Mouse (Mus musculus): ENCODE measurements around the gene Rfxank. TPM values are rescaled to one million over a fixed set of nuclear protein-coding genes. Genes with fewer than 3 reads are reported as not detected.

Rfxank gene
- polyA plus RNA-seq, 1 experiment from 2014 or later, result 17.8 TPM

DNA sequence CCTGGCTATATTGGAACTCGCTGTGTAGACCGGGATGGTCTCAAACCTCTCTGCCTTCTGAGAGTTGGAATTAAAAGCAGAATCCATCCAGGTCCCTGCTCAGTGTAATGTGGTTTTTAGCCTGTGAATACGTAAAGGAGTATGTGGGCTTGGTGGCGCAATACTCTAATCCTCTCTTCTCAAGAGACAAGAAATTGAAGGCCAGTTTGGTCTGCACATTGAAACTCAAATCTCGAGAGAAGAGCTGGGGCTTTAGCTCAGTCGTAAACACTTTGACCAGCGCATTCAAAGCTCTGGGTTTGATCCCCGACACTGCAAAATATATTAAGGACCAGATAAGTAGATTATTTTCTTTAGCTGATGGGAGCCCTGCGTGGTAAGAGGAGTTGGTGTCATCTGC lies 1.0 kb upstream of the Rfxank start:
- Histone ChIP-seq H3K27me3 (no peaks in the 10 kb centered on the region), H3K27ac (replicated peaks) (peak overlapping the region; percentile 74), H3K4me1 (peaks cover 22% of the 10 kb centered on the region), H3K4me2 (replicated peaks) (peak overlapping the region; percentile 85), H3K9ac (replicated peaks) (peak overlapping the region; percentile 82), H3K9me3 (no peaks in the 10 kb centered on the region), H3K36me3 (peaks cover 48% of the 10 kb centered on the region), H3K4me3 (peak overlapping the region; percentile 66)
- 15% methylated on average over 9 of the region's 9 CpGs for WGBS
- no peak for ATAC-seq (ENCODE audit: low FRiP score, low read depth)

DNA sequence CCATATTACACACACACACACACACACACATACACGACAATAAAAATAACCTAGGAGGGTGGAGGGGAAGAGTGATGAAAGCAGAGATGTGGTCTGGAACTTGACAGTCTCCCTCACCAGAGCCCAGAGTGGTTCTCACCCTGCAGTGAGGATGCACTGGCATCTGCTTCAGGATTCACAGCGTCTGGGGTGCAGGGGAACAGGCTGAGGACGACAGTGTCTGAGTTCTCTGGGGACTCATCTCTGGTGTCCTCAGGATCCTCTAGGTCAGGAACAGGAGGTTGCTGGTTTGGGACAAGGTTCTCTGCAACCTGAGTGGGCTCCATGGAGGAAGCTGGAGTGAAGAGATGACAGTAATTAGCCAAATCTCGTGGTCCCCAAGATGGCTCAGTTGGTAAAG lies 1.1 kb downstream of the Rfxank start:
- peaks cover 46% of the 10 kb centered on the region for H3K36me3 ChIP-seq

DNA sequence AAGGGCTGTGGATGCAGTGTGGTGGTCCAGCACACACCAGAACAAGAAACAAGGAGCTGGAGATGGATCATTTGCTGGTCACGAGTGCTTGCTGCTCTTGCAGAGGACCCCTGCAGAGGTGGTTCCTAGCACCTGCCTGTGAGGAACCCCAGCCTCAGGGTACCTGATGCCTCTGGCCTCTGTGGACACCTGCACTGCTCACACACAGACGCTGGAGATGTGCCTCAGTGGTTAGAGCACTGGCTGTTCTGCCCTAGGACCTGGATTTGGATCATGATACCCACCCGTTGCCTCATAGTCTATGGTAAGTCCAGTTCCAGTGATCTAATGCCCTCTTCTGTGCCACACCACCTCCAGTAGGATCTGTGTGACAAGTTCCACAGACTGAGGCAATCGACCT lies 2.4 kb downstream of the Rfxank start:
- Histone ChIP-seq H3K36me3 (peaks cover 45% of the 10 kb centered on the region), H3K4me2 (replicated peaks) (no peak overlapping the region), H3K4me3 (no peak overlapping the region), H3K27ac (replicated peaks) (no peak overlapping the region), H3K9me3 (no peaks in the 10 kb centered on the region), H3K9ac (replicated peaks) (no peak overlapping the region), H3K4me1 (peaks cover 28% of the 10 kb centered on the region), H3K27me3 (no peaks in the 10 kb centered on the region)
- ATAC-seq (ENCODE audit: low FRiP score, low read depth), result no peak
- 85% methylated on average over 4 of the region's 4 CpGs for WGBS

More for the DNA sequence above, 1.1 kb downstream of the Rfxank start:
- H3K4me3 ChIP-seq, result peak overlapping the region; percentile 66; the same call in 1 of the 2 replicates
- H3K9ac ChIP-seq (replicated peaks), result peak overlapping the region; percentile 56; the same call in 1 of the 2 replicates
- peak overlapping the region; percentile 85 for H3K4me2 ChIP-seq (replicated peaks)
- 84% methylated on average over 4 of the region's 4 CpGs for whole genome bisulfite sequencing
- peaks cover 22% of the 10 kb centered on the region for H3K4me1 ChIP-seq
- H3K27ac ChIP-seq (replicated peaks), result no peak overlapping the region
- no peaks in the 10 kb centered on the region for H3K9me3 ChIP-seq
- no peaks in the 10 kb centered on the region for H3K27me3 ChIP-seq
- ATAC-seq (ENCODE audit: low FRiP score, low read depth), result no peak

DNA sequence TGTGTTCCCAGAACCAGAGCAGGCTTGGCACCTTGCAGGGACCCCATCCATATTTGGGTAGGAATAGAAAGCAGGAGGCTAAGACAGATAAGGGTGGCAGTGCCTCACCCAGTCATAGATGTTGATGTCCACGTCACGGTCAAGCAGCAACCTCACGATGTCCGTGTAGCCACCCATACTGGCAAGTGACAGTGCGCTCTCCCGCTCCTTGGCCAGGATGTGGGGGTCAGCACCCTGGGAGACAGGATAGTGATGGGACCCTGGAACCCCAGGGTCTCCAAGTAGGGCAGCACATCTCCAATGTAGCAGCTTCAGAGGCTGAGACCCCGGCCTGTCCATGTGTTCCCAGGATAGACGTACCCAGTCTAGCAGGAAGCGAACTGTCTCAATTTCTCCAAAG lies 4.0 kb downstream of the Rfxank start:
- Histone ChIP-seq H3K4me3 (no peak overlapping the region), H3K9ac (replicated peaks) (no peak overlapping the region), H3K9me3 (no peaks in the 10 kb centered on the region), H3K36me3 (peaks cover 45% of the 10 kb centered on the region), H3K4me2 (replicated peaks) (no peak overlapping the region), H3K4me1 (peaks cover 23% of the 10 kb centered on the region), H3K27ac (replicated peaks) (no peak overlapping the region), H3K27me3 (no peaks in the 10 kb centered on the region)
- WGBS, result 88% methylated on average over 9 of the region's 9 CpGs
- no peak for ATAC-seq (ENCODE audit: low FRiP score, low read depth)

DNA sequence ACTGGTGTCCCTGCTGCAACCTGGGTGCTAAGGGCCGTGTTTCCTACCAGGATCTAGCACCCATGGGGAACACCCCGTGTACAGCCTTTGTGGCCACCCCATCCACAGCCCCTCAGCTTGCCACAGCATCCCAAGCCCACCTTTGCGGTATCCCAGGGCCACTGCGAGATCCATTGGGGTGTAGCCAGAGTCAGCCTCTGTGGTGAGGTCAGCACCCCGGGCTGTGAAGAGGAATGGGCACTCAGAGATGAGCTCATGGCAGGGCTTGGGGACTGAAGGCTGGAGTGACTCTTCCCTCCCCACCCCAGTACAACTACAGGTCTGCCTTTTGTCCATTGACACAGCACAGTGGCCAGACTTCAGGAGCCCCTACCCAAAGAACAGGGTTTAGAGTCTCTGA lies 4.9 kb downstream of the Rfxank start:
- peaks cover 45% of the 10 kb centered on the region for H3K36me3 ChIP-seq

DNA sequence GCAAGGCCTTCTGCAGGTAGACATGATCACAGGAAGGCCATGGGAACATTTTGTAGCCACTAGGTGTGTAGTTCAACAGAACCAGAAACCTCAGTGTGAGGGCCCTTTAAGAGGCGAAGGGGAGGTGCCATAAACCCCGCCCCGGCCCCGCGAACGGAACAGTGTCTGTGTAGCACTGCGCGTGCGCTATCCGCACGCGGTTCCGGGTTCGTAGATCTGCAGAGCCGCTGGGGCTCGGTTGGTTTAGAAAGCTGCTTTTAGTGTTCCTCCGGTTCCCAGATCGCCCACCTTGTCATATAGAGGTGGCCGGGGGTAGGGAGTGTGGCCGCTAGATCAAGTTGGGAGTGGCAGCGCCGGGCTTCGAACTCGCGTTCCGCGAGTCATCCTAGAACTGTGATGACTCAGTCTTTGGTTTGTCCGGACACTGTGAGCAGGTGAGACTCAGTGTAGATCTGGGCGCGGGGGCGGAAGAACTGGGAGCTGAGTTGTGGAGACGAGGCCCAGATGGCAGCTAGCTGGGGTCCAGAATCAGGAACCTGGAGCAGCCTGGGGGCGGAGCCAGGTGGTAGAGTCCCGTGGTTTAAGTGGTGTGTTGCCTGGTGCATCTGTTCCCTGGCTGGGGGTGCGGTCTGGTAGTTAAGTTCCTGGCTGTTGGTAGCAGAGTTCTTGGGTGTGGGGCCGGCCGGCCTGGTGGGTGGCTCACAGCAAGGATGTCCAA lies 7.6 kb downstream of the Rfxank start, which contains the start of gene Nr2c2ap:
Gene Nr2c2ap (plus strand): TSS at position 168 of the 718 bp plus-strand sequence.
- peaks cover 41% of the 10 kb centered on the region for H3K36me3 ChIP-seq
- H3K4me2 ChIP-seq (replicated peaks), result peak within 1 kb of the TSS; percentile 86
- peak within 1 kb of the TSS; percentile 74 for H3K4me3 ChIP-seq
- no peaks in the 10 kb centered on the region for H3K27me3 ChIP-seq
- no peaks in the 10 kb centered on the region for H3K9me3 ChIP-seq
- 2% methylated on average over 37 of the region's 37 CpGs for WGBS
- peaks cover 12% of the 10 kb centered on the region for H3K4me1 ChIP-seq
- H3K27ac ChIP-seq (replicated peaks), result 0 out of 2 replicates have a peak within 1 kb of the TSS, but pooled peaks have one; percentile 35
- peak; percentile 84 for ATAC-seq (ENCODE audit: low FRiP score, low read depth)
- peak within 1 kb of the TSS; percentile 66 for H3K9ac ChIP-seq (replicated peaks)

More for the DNA sequence above, 4.9 kb downstream of the Rfxank start:
- no peaks in the 10 kb centered on the region for H3K9me3 ChIP-seq
- no peaks in the 10 kb centered on the region for H3K27me3 ChIP-seq
- H3K4me1 ChIP-seq, result peaks cover 23% of the 10 kb centered on the region
- no peak overlapping the region for H3K4me3 ChIP-seq
- H3K27ac ChIP-seq (replicated peaks), result no peak overlapping the region
- WGBS, result 83% methylated on average over 5 of the region's 5 CpGs
- H3K4me2 ChIP-seq (replicated peaks), result no peak overlapping the region
- ATAC-seq (ENCODE audit: low FRiP score, low read depth), result no peak
- no peak overlapping the region for H3K9ac ChIP-seq (replicated peaks)

DNA sequence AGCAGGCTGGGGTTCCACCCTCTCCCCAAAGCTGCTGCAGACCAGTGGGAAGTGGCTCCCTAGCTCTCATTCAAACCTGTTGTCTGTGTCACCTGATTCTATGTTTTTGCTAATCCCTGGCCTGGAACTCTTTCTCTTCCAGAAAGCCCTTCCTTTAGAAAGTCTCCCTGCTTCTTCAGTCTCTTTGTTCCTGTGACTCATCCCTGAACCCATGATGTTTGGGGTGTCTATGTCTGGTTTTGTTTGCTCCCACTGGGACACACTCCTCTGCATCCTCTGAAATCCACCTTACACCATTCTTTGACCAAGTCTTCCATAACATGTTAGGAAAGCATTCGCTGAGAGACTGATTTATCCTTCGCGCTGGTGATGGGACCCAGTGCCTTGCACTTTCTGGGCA lies 8.9 kb downstream of the Rfxank start:
- H3K9ac ChIP-seq (replicated peaks), result no peak overlapping the region
- 82% methylated on average over 3 of the region's 3 CpGs for WGBS
- no peak for ATAC-seq (ENCODE audit: low FRiP score, low read depth)
- no peak overlapping the region for H3K4me2 ChIP-seq (replicated peaks)
- peaks cover 28% of the 10 kb centered on the region for H3K36me3 ChIP-seq
- peaks cover 1% of the 10 kb centered on the region; the same call in 1 of the 2 replicates for H3K27me3 ChIP-seq
- peaks cover 12% of the 10 kb centered on the region for H3K4me1 ChIP-seq
- no peaks in the 10 kb centered on the region for H3K9me3 ChIP-seq
- H3K27ac ChIP-seq (replicated peaks), result no peak overlapping the region
- no peak overlapping the region for H3K4me3 ChIP-seq

DNA sequence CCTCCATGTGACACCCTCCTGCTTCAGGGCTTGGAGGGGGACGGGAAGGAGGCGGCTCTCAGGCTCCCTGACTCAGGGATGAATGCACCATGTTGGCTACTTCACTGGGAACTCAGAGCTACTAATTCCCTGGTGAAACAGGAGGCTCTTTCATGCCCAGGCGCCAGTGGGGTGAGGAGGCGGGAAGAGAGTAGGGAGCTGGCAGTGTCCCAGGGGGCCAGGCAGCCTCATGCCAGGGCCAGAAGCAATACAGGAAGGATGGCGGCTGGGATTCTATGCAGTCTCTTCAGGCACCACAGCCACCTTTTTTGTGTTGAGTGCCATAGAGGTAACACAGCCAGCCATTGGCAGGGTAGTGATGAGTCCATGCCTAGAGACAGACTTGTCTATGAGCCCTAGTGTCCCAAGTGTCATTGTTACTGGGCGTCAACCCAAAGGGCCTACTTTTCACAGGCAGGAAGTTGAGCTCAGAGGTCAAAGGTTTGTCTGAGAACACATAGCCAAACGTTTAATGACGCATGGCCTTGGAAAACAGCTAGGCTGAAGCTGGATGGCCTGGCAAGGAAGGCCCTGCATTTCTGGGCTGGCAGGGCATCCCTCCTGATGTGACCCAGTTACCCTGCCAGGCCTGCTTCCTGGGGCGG lies 9.5 kb downstream of the Rfxank start:
- Histone ChIP-seq H3K27ac (replicated peaks) (no peak overlapping the region), H3K4me2 (replicated peaks) (no peak overlapping the region), H3K4me3 (no peak overlapping the region), H3K9ac (replicated peaks) (no peak overlapping the region), H3K27me3 (peaks cover 7% of the 10 kb centered on the region; the same call in 1 of the 2 replicates), H3K4me1 (peaks cover 12% of the 10 kb centered on the region), H3K36me3 (peaks cover 22% of the 10 kb centered on the region), H3K9me3 (no peaks in the 10 kb centered on the region)
- WGBS, result 69% methylated on average over 9 of the region's 9 CpGs
- ATAC-seq (ENCODE audit: low FRiP score, low read depth), result no peak

DNA sequence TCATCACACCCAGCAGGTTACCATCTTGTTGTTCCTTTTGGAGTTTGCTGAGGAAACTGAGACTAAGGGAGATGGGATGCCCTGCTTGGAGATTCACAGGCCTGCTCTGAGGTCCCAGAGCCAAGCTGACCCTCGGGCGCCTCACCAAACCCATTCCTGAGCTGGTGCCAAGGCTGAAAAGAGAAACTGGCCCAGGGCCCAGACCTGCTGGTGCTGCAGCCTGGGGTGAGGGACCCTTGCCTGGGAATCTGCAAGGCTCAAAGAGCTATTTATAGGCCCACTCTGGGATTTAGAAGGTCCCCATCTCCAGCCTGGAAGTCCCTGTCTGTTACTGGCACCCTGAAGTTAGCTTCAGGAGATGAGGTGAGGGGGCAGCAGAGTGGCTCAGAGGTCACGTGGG lies 10.5 kb downstream of the Rfxank start:
- WGBS, result 87% methylated on average over 3 of the region's 3 CpGs

DNA sequence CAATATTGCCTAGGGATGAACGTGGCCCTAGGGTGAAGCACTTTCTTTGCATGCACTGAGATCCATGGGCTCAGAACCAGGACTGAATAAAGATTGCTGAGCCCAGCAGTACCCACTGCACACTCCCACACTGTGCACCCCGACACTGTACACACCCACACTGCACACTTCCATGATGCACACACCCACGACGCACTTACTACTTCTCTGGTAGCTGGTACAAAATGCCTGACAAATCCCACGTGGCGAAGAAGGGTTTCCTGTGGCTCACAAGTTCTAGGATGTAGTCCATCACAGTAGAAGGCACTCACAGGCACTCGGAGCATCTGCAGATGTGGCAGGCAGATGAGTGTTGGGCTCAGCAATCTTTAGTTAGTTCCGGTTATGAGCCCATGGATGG lies 14.0 kb downstream of the Rfxank start:
- H3K36me3 ChIP-seq, result no peaks in the 10 kb centered on the region
- no peaks in the 10 kb centered on the region for H3K9me3 ChIP-seq
- peaks cover 6% of the 10 kb centered on the region; the same call in 1 of the 2 replicates for H3K4me1 ChIP-seq
- H3K27ac ChIP-seq (replicated peaks), result no peak overlapping the region
- ATAC-seq (ENCODE audit: low FRiP score, low read depth), result no peak
- WGBS, result 68% methylated on average over 8 of the region's 8 CpGs
- no peak overlapping the region for H3K9ac ChIP-seq (replicated peaks)
- peaks cover 13% of the 10 kb centered on the region; the same call in 1 of the 2 replicates for H3K27me3 ChIP-seq
- no peak overlapping the region for H3K4me3 ChIP-seq
- no peak overlapping the region for H3K4me2 ChIP-seq (replicated peaks)

More for the DNA sequence above, 10.5 kb downstream of the Rfxank start:
- Histone ChIP-seq H3K36me3 (peaks cover 13% of the 10 kb centered on the region; the same call in 1 of the 2 replicates), H3K27me3 (peaks cover 13% of the 10 kb centered on the region; the same call in 1 of the 2 replicates), H3K4me3 (no peak overlapping the region), H3K27ac (replicated peaks) (no peak overlapping the region), H3K9ac (replicated peaks) (no peak overlapping the region), H3K4me2 (replicated peaks) (no peak overlapping the region), H3K4me1 (peaks cover 12% of the 10 kb centered on the region), H3K9me3 (no peaks in the 10 kb centered on the region)
- no peak for ATAC-seq (ENCODE audit: low FRiP score, low read depth)

DNA sequence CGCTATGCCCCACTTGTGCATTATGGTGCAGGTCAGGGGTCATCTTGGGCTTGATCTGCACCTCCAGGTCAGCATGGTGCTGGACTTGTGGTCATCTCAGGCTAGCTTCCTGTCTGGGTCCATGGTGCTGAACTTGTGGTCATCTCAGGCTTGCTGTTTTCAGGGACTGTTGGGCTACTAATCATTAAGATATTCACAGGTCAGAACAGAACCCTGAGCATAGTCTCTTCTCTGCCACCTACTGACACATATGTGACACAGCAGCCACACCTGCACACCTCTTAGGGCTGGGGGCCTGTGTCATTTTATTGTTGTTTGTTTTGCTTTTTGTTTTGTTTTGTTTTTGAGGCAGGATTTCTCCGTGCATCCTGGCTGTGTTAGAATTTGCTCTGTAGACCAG lies 16.1 kb downstream of the Rfxank start:
- Histone ChIP-seq H3K4me2 (replicated peaks) (no peak overlapping the region), H3K4me3 (no peak overlapping the region), H3K9me3 (no peaks in the 10 kb centered on the region), H3K27me3 (peaks cover 14% of the 10 kb centered on the region; the same call in 1 of the 2 replicates), H3K4me1 (peaks cover 17% of the 10 kb centered on the region), H3K36me3 (no peaks in the 10 kb centered on the region), H3K9ac (replicated peaks) (no peak overlapping the region), H3K27ac (replicated peaks) (no peak overlapping the region)
- 52% methylated on average over 2 of the region's 2 CpGs for WGBS
- no peak for ATAC-seq (ENCODE audit: low FRiP score, low read depth)

DNA sequence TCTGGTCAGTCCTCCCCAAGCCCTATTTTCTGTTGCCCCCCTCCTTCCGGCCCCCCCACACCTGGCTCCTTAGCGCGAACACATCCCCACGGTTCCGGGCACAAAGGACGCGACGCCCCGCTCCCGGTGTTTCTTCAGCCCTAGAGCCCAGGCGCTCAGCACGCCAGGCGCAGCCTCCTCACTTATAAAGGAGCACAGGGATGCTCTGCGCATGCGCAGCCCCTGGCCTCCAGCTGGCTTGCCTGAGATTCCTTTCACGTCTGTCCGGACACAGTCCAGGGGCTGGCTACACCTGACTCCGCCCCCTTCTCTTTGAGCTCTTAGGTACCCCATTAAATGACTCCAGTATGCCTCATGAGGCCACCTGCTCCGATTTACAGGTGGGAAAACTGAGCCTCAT lies 18.3 kb downstream of the Rfxank start, which contains the start of gene Ncan:
Gene Ncan (minus strand): TSS at position 207 of the 400 bp plus-strand sequence.
- Histone ChIP-seq H3K36me3 (peaks cover 4% of the 10 kb centered on the region), H3K27me3 (peaks cover 34% of the 10 kb centered on the region), H3K4me1 (peaks cover 31% of the 10 kb centered on the region), H3K9ac (replicated peaks) (peak within 1 kb of the TSS; percentile 91), H3K4me2 (replicated peaks) (peak within 1 kb of the TSS; percentile 64), H3K27ac (replicated peaks) (peak within 1 kb of the TSS; percentile 96), H3K9me3 (no peaks in the 10 kb centered on the region), H3K4me3 (peak within 1 kb of the TSS; percentile 65)
- WGBS, result 2% methylated on average over 19 of the region's 19 CpGs
- peak; percentile 77 for ATAC-seq (ENCODE audit: low FRiP score, low read depth)

Measured in midbrain, embryonic 12.5 days (tissue).